Mouse (Mus musculus) lung, adult 2 months (tissue): ENCODE measurements around the gene Tanc1. TPM values are rescaled to one million over a fixed set of nuclear protein-coding genes. Genes with fewer than 3 reads are reported as not detected.

Experiments used
- DNase-seq: peaks from one replicate; pipeline ENCODE4 v3.0.0; 2022
- H3K4me1 ChIP-seq: fragments of 200-500 bp; 2 replicates; pipeline ENCODE4 v1.6.1; 2011; ENCODE audit warnings: low read length; ENCODE audit not compliant: control insufficient read depth, insufficient read depth
- H3K4me3 ChIP-seq: fragments of 200-500 bp; replicated peaks from 2 replicates; pipeline ENCODE3; 2011; ENCODE audit warnings: low read depth, mild to moderate bottlenecking, control low read depth, low read length; ENCODE audit errors: extremely low read depth
- CTCF ChIP-seq: fragments of 200-500 bp; IDR thresholded peaks from 2 replicates; pipeline ENCODE4 v1.5.1; 2011; ENCODE audit warnings: mild to moderate bottlenecking, low read length, control low read depth; ENCODE audit not compliant: insufficient read depth
- POLR2A ChIP-seq: fragments of 200-500 bp; IDR thresholded peaks from 2 replicates; pipeline ENCODE4 v1.6.1; 2011; ENCODE audit warnings: low read depth, mild to moderate bottlenecking, control low read depth, low read length, borderline replicate concordance; ENCODE audit errors: extremely low read depth
- WGBS: fragments of 180-500 bp; shearing (Covaris S2); methylation state at CpG from one replicate; pipeline ENCODE4 v1.1.7; 2018; 5-methylcytosine and 5-hydroxymethylcytosine counted together
- polyA plus RNA-seq: library from polyadenylated mRNA; depleted of rRNA; stranded (reverse); fragments of >200 nt; gene quantifications from 2 replicates; pipeline ENCODE4 v1.2.3, GENCODE M21; 2012

The Tanc1 gene
- polyA plus RNA-seq, 1 experiment: 29.0 TPM

GRCm38 (mm10) chr2:59725518-59726185 lies 113.8 kb downstream of the Tanc1 start:
- no peak overlapping the region for H3K4me3 ChIP-seq
- H3K4me1 ChIP-seq: peaks cover 12% of the 10 kb centered on the region
- no peak for TF ChIP-seq POLR2A
- TF ChIP-seq CTCF: no peak
- DNase-seq: no peak
- 61% methylated on average over 14 of the region's 14 CpGs for WGBS

DNA sequence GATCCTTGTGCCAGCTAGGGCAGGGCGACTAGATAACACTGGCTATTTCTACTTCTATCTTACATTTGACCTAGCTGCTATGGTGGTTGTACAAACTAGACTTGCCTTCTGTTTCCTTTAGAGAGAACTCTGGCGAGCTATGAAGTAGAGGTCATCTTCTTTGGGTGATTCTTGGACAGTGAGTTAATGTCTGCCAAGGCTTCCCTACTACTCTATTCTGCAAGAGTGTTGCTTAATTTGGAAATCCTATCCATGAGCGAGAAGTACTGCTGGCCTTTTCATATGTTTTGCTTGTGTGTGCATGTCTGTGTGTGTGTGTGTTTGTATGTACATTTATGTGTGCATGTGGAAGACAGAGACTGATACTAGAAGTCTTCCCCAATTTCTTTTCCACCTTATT lies 120.0 kb downstream of the Tanc1 start:
- Histone ChIP-seq H3K4me3 (no peak overlapping the region), H3K4me1 (no peaks in the 10 kb centered on the region)
- TF ChIP-seq POLR2A (no peak), CTCF (no peak)
- DNase-seq: no peak
- WGBS: 79% methylated on average over 3 of the region's 3 CpGs

DNA sequence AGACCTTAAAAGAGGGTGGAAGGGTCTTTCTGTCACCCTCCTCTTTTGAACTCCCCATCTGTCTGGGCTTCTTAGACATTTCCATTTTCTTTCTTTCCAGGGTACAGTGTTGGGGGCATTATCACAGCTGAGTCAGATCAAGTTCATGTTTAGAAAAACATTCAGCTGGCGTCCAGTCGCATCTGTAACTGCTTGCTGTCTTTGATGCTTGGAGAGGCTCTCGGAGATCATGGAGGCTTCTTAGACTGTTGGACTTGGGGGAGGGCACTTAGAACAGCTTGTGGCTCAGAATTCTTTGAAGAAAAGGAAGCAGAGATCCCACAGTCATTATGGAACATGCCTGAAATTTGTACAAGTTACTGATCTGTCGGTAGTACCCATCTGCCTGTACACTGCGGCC lies 121.6 kb downstream of the Tanc1 start:
- Histone ChIP-seq H3K4me3 (no peak overlapping the region), H3K4me1 (no peaks in the 10 kb centered on the region)
- 76% methylated on average over 5 of the region's 5 CpGs for WGBS
- DNase-seq: no peak
- TF ChIP-seq POLR2A (no peak), CTCF (no peak)

DNA sequence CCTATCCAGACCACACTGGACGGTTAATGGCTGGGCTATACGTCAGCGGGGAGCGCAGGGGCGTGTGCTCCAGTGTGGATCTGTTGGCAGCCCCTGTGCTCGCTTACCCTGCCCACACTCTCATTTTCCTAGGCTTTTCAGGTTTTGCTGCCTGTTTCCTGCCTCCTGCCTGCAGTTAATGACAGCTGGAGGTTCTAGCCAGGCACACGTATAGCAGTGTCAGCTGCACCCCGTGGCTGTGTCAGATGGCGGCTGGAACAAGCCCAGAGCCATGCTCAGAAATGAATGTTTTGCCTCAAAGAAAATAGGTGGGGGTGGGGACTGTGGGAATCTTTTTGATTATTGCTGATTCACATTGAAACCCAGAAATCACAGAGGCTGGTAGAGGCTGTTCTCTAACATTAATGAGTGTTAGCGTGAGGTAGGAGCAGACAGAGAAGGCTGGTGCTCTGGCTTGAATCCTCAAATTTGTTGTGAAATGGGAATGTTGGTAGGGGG lies 124.6 kb downstream of the Tanc1 start:
- H3K4me1 ChIP-seq: no peaks in the 10 kb centered on the region
- no peak for DNase-seq
- WGBS: 77% methylated on average over 10 of the region's 10 CpGs
- H3K4me3 ChIP-seq: no peak overlapping the region
- TF ChIP-seq POLR2A (no peak), CTCF (no peak)

GRCm38 (mm10) chr2:59737368-59737767 lies 125.5 kb downstream of the Tanc1 start:
- TF ChIP-seq POLR2A (no peak), CTCF (no peak)
- WGBS: 77% methylated on average over 6 of the region's 6 CpGs
- no peak for DNase-seq
- peaks cover 4% of the 10 kb centered on the region; the same call in 1 of the 2 replicates for H3K4me1 ChIP-seq
- no peak overlapping the region for H3K4me3 ChIP-seq

GRCm38 (mm10) chr2:59738356-59738755 lies 126.5 kb downstream of the Tanc1 start:
- no peak for TF ChIP-seq CTCF
- no peak for TF ChIP-seq POLR2A
- 78% methylated on average over 5 of the region's 5 CpGs for WGBS
- no peak overlapping the region for H3K4me3 ChIP-seq
- H3K4me1 ChIP-seq: peaks cover 4% of the 10 kb centered on the region; the same call in 1 of the 2 replicates
- no peak for DNase-seq

DNA sequence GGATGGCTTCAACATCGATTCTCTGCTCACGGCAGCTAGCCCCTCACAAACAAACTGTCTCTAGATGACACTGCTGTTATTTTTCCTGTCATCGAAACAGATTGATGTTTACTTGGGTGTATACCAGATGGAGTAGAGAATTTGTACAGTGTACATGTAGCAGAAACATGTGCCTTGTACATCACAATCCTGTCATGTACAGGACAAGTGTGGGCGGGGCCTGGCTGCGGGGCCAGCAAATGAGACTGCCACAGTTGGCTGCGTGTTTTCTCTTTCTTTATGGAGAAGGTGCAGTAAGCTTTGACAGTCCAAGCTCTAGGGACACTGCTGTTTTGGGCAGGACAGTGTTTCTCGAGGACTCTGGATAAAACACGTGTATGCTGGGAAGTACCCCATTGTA lies 127.2 kb downstream of the Tanc1 start:
- 75% methylated on average over 8 of the region's 8 CpGs for WGBS
- H3K4me1 ChIP-seq: peaks cover 4% of the 10 kb centered on the region; the same call in 1 of the 2 replicates
- DNase-seq: no peak
- no peak overlapping the region for H3K4me3 ChIP-seq
- TF ChIP-seq CTCF (no peak), POLR2A (no peak)

- Histone ChIP-seq H3K4me3 (no peak overlapping the region), H3K4me1 (peaks cover 4% of the 10 kb centered on the region; the same call in 1 of the 2 replicates)
- TF ChIP-seq CTCF (no peak), POLR2A (no peak)
- 57% methylated on average over 12 of the region's 12 CpGs for WGBS
- no peak for DNase-seq
Observed at GRCm38 (mm10) chr2:59742500-59743116, 130.8 kb downstream of the Tanc1 start.

- WGBS: 33% methylated on average over 6 of the region's 6 CpGs
- H3K4me3 ChIP-seq: no peak overlapping the region
- H3K4me1 ChIP-seq: peaks cover 4% of the 10 kb centered on the region; the same call in 1 of the 2 replicates
- DNase-seq: peak; percentile 48
- TF ChIP-seq CTCF: peak; percentile 63
- TF ChIP-seq POLR2A: no peak
Observed at GRCm38 (mm10) chr2:59745428-59745827, 133.6 kb downstream of the Tanc1 start.

DNA sequence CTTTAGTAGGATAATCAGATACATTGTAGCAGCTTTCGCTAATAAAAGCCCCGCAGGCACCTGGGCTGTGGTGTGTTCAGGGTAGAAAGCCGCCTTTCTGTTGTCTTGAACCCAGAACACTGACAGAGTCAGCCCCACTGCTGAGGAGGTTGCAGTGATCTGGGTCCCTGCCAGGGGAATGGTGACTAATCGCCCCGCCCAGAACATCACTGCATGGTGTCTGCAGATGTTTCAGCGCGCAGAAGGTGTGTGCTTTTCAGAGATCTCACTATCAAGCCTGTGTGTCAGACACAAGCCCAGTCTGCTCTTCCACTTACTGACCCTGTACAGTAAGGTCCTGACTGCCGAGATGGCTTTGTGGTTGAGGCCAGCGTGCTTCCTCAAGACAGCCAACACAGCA lies 134.2 kb downstream of the Tanc1 start:
- H3K4me3 ChIP-seq: no peak overlapping the region
- no peak for DNase-seq
- peaks cover 4% of the 10 kb centered on the region; the same call in 1 of the 2 replicates for H3K4me1 ChIP-seq
- TF ChIP-seq POLR2A: no peak
- WGBS: 73% methylated on average over 9 of the region's 9 CpGs

DNA sequence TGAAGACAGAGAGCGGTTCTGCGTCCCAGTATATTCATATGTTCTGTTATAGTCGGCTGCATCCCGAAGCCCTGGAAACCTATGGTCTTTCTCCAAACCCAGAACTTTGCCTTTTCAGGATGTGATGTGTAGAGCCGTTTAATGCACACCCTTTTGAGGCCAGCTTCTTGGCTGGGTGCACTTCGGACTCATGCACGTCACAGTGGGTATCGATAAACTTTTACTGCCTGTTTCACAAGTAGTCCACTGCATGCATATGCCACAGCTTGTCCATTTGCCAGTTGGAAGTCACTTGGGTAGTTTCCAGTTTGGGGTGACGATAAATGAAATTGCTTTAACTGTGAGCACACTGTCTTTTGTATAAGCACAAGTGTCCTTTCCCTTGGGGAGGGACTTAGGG lies 135.9 kb downstream of the Tanc1 start:
- TF ChIP-seq CTCF: no peak
- no peak for TF ChIP-seq POLR2A
- H3K4me3 ChIP-seq: no peak overlapping the region
- no peaks in the 10 kb centered on the region for H3K4me1 ChIP-seq
- DNase-seq: no peak
- WGBS: 90% methylated on average over 9 of the region's 9 CpGs
